Mouse (Mus musculus) erythroblast, embryonic 14.5 days (primary cell): ENCODE data around the gene Txndc11.

Experiments
- GATA1 ChIP-seq: IDR thresholded peaks from 2 replicates; pipeline ENCODE4 v1.6.1; 2012; ENCODE audit warnings: low read length, inconsistent platforms, mixed read lengths
- TAL1 ChIP-seq: IDR thresholded peaks from 3 replicates; pipeline ENCODE4 v1.6.1; 2012; ENCODE audit warnings: low read length, inconsistent platforms, mixed read lengths

DNA sequence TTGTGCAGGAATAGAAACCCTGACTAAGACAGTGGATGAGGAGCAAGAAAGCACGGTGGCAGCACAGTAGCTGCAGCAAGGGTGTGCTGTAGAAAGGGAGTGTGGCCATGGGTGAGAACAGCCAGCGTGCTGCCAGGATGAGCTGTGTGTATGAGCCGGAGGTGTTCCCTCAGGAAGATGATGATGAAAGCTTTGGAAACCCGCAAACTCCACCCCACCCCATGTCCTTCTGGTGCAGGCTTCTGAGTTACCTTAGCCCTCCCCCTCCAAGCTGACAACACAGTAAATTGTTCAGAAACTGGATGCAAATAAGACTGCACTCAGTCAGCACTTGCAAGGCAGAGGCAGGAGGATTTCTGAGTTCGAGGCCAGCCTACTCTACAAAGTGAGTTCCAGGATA, 91.2 kb downstream of the Txndc11 start:
- TF ChIP-seq TAL1 (no peak), GATA1 (no peak)
